Mouse (Mus musculus) olfactory bulb, adult 2 months (tissue): ENCODE data around the gene Btn2a2.

ENCODE experiments used
- CTCF ChIP-seq: fragments of 200-500 bp; IDR thresholded peaks from 2 replicates; pipeline ENCODE4 v1.5.1; 2012; ENCODE audit warnings: low read depth, mild to moderate bottlenecking, low read length, moderate library complexity; ENCODE audit not compliant: insufficient read depth
- POLR2A ChIP-seq: fragments of 200-500 bp; IDR thresholded peaks from 2 replicates; pipeline ENCODE4 v1.6.1; 2012; ENCODE audit warnings: mild to moderate bottlenecking, low read depth, low read length, moderate library complexity; ENCODE audit not compliant: insufficient read depth

DNA sequence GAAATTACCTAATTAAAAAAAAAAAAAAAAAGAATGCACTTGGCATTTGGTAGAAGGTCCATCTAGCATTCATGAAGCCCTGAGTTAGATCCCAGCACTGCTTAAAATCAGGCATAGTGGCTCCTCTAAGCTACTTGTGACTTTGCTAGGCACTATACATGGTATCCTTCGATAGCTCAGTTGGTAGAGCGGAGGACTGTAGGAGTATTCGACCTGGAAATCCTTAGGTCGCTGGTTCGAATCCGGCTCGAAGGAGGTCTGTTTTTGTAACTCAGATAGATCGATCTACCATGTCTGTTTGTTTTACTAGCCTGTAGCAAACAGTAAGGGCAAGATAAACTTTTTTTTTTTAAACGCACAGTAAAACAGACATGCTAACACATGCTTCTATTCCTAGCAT is 21.7 kb downstream of the Btn2a2 start:
- no peak for TF ChIP-seq CTCF
- no peak for TF ChIP-seq POLR2A
